Mouse (Mus musculus) adrenal gland, postnatal 10 days (tissue): Measurements from ENCODE around the gene Eef1g. TPM values are rescaled to one million over a fixed set of nuclear protein-coding genes. Genes with fewer than 3 reads are reported as not detected.

Experiments used
- DNase-seq: peaks from one replicate; pipeline ENCODE4 v3.0.0; 2021; ENCODE audit warnings: mixed read lengths
- long read RNA-seq, 2 experiments: library from polyadenylated mRNA; stranded (forward); transcript quantifications; one replicate each; pipeline ENCODE4 v2.0.0; 2021
- total RNA-seq, 2 experiments: library from RNA; stranded (reverse); gene quantifications; 2 replicates each; pipeline ENCODE4 v1.2.3; 2021

The Eef1g gene
- 100 to 1,000 TPM; 355 to 407 TPM for total RNA-seq
- long read RNA-seq, experiment 1, transcript Eef1g-205 (5 exons, 1,272 nt), result minor isoform, 9 of 499 reads
- long read RNA-seq, experiment 1, transcript Eef1g-201 (10 exons, 1,864 nt), result major isoform, 410 of 499 reads
- long read RNA-seq, experiment 1, partial matches to known transcripts, result 66 of 499 reads
- long read RNA-seq, experiment 1, other reads (novel, unspliced or antisense), result 14 of 499 reads
- long read RNA-seq, experiment 2, transcript Eef1g-201 (10 exons, 1,864 nt), result major isoform, 227 of 259 reads
- long read RNA-seq, experiment 2, partial matches to known transcripts, result 20 of 259 reads
- long read RNA-seq, experiment 2, other reads (novel, unspliced or antisense), result 12 of 259 reads

DNA sequence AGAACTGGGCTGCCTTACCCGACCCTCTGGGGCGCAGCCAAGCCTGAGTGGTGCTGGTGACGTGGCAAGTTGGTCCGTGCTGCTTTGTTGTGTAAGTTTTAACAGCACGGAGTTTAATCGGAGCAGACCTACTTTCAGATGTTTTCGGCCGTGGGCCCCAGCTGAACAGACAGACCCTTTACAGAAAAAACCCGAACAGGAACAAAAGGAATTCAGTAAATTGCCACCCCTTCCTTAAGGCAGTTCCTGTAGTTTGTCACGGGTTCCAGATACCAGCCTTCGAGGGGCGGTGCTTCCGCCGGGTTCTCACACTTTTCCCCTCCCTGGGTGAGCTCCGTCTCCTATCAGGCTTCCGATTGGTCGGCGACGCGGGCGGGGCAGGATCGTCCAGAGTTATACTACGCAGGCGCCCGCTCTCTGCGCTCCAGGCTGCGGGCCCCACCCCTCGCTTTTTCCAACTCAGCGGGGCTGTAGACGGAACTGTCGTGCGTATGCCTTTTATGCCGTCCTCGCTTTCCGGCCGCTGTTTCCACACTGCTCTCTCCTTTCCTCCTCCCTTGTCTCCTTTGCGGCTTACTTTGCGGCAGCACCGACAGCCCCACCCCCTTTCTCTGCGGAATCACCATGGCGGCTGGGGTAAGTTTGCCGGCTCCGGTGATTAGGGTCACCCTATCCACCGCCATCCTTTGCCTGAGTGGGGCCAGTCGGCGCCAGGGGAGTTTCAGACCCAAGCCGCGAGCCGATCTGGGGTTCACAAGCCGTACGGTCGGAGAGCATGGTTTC lies at the start of gene Eef1g:
TSS of gene Eef1g (plus strand) at position 452 of the 783 bp plus-strand sequence.
- peak; percentile 98 for DNase-seq

DNA sequence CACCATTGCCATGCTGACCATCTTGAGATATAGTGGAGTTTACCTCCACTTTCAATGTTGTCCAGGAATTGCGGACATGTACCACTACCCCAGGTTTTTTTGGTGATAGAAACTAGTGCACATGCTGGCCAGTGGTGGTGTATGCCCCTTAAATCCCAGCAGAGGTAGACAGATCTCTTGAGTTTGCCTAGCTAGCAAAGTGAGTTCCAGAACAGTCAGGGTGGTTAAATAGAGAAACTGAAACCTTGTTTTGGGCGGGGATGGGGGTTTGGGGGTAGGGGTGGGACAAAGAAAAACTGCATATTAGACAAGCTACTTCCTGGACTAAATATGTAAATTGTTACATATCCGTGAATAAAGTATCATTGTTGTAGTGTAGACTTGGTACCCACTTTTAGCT lies 47.8 kb upstream of the Eef1g start:
- DNase-seq, result no peak

- DNase-seq, result no peak
Observed at GRCm38 (mm10) chr19:8919684-8920072, 47.2 kb upstream of the Eef1g start.

GRCm38 (mm10) chr19:8920073-8920736 lies 46.6 kb upstream of the Eef1g start, which contains the start of gene B3gat3:
Gene B3gat3, plus strand, starts transcription at chr19:8920374.
- DNase-seq, result peak; percentile 97

- peak; percentile 50 for DNase-seq
Observed at GRCm38 (mm10) chr19:8920836-8921291, 46.0 kb upstream of the Eef1g start.

GRCm38 (mm10) chr19:8921741-8922140 lies 45.1 kb upstream of the Eef1g start:
- DNase-seq, result peak; percentile 38

GRCm38 (mm10) chr19:8926766-8927165 lies 40.1 kb upstream of the Eef1g start:
- no peak for DNase-seq

DNA sequence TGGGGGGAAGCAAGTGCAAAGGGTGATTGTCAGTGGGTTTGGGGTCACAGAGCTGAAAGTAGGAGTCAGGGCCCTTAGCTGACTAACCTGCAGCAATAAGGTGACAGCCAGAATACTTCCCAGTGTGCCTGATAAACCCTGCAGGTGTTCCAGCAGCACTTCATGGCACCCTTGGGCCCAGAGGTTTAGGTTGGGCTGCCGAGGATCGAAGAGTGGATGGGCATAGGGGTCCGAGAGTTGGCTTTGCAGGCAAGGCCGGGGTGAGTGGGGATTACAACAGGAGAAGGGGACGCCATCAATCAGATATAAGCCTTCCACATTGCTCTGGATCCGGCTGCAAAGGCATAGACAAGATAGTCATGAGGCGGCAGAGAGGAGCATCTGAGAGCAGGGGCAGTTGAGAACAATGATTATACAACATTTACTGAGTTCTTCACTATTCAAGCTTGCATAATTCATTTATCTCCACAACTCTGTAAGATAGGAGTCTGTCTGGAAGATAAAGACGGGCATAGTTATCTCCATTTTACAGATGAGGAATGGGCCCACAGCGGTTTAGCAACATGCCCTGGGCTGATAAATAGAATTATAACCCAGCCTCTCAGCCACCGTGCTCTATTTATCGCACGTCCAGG lies 38.8 kb upstream of the Eef1g start:
- no peak for DNase-seq

DNA sequence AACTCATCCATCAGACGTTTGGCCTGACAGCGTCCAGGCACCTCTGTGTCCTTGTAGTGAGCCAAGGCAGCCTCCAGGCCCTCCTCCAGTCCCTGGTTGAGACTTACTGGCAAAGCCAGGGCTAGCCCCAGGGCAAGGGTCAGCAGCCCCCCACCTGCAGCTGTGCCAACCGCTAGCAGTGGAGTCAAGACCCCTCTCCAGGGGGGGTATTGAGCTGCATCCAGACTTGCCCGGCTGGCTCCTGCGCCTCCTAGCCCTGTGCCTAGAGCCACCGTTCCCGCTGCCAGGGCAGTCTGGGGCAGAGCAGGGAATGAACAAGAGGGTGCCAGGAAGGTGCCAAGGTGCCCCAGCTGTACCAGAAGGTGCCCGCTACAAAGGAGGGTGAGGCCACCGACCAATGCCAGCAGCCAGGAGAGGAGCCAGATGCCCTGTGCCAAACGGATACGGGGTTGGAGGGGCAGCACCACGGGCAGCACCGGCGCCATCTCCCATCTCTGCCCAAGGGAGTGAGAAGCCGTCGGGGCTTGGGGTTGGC lies 38.1 kb upstream of the Eef1g start:
- DNase-seq, result no peak

GRCm38 (mm10) chr19:8929224-8930088 lies 37.4 kb upstream of the Eef1g start, which contains the start of the genes Rom1 and Eml3:
Gene Rom1, minus strand, starts transcription at chr19:8929356.
Gene Eml3, plus strand, starts transcription at chr19:8929552.
- peak; percentile 94 for DNase-seq

DNA sequence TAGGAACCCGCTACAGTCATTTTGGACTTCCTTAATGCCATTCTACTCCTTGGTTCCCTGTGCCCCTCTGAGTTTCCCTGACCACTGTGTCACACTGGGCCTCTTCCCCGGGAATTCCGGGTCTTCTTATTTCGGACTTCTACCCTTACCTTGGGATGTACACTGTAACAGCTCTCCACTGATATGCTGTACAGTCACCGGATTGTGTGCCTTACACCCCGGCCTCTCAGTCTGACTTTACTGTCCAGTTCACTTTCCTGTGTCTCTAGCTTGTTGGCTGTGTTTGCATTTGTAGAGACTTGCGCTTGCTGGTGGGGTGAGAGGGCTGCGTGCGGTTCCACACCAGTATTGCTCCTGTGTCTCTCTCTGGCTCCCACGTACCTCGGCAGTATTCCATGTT lies 36.7 kb upstream of the Eef1g start:
- DNase-seq, result no peak

DNA sequence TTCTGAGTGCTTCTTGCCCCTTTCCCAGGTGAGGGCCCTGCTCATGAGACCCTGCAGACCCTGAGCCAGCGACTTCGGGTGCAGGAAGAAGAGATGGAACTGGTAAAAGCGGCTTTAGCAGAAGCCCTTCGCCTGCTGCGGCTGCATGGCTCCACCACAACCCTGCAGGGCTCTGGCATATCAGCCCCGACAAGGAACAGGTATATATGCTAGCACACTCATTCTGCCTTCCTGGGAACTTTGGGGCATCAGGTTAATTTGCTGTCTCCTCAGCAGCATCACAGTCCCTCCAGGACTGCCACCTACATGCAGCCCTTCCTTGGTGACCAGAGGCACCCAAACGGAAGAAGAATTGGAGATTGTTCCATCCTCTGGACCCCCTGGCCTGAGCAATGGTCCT lies 36.1 kb upstream of the Eef1g start:
- DNase-seq, result no peak

- DNase-seq, result no peak
Observed at GRCm38 (mm10) chr19:8936736-8937135, 30.1 kb upstream of the Eef1g start.

GRCm38 (mm10) chr19:8940526-8941133 lies 26.2 kb upstream of the Eef1g start:
- no peak for DNase-seq

GRCm38 (mm10) chr19:8941136-8941514 lies 25.7 kb upstream of the Eef1g start:
- DNase-seq, result no peak

GRCm38 (mm10) chr19:8941515-8942217 lies 25.2 kb upstream of the Eef1g start, which contains the start of gene Mta2:
Gene Mta2, plus strand, starts transcription at chr19:8941875.
- DNase-seq, result peak; percentile 99

GRCm38 (mm10) chr19:8942276-8942964 lies 24.4 kb upstream of the Eef1g start:
- DNase-seq, result peak; percentile 74

GRCm38 (mm10) chr19:8943047-8943446 lies 23.8 kb upstream of the Eef1g start:
- DNase-seq, result no peak

DNA sequence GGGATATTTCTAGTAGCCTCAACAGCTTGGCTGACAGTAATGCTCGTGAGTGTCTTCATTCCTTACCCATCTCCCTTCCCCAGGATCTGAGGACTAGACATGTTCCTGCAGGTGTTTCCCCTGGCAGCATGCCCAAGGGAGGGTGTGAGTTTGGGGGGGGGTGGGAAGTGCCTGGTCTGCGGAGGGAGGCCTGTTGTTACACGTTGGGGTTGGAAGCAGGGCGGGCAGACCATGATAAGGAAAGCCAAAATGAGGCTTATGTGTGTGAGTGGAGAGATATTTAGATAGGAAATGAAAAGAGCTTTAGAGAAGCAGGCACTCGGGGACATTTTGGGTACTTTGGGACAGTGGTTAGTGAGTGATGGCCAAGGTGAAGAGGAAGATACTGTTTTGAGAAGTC lies 22.8 kb upstream of the Eef1g start:
- DNase-seq, result no peak
